Mouse (Mus musculus) neural tube, embryonic 14.5 days (tissue): Measurements from ENCODE around the gene Mfsd2b. TPM values are rescaled to one million over a fixed set of nuclear protein-coding genes. Genes with fewer than 3 reads are reported as not detected.

Experiments
- ATAC-seq: fragments of 200-750 bp; cut with Nextera tagmentation; 2 replicates; pipeline ENCODE4 v1.8.0; 2017; ENCODE audit warnings: low read depth, mild to moderate bottlenecking, moderate TSS enrichment, moderate library complexity
- H3K27ac ChIP-seq: fragments of 300-500 bp; sonication (generic); 2 replicates; pipeline ENCODE4 v1.5.1; 2014; ENCODE audit warnings: low read depth, mild to moderate bottlenecking, control low read depth, low read length, moderate library complexity, mixed read lengths
- H3K27me3 ChIP-seq: fragments of 300-500 bp; sonication (generic); 2 replicates; pipeline ENCODE4 v1.6.1; 2014; ENCODE audit warnings: low read length; ENCODE audit not compliant: control insufficient read depth, insufficient read depth
- H3K36me3 ChIP-seq: fragments of 300-500 bp; sonication (generic); 2 replicates; pipeline ENCODE4 v1.6.1; 2014; ENCODE audit warnings: low read length, mixed read lengths; ENCODE audit not compliant: control insufficient read depth, insufficient read depth
- H3K4me1 ChIP-seq: fragments of 300-500 bp; sonication (generic); 2 replicates; pipeline ENCODE4 v1.6.1; 2014; ENCODE audit warnings: low read length; ENCODE audit not compliant: control insufficient read depth, insufficient read depth
- H3K4me2 ChIP-seq: fragments of 300-500 bp; sonication (generic); 2 replicates; pipeline ENCODE4 v1.6.1; 2014; ENCODE audit warnings: mild to moderate bottlenecking, low read depth, low read length, control low read depth
- H3K4me3 ChIP-seq: fragments of 300-500 bp; sonication (generic); 2 replicates; pipeline ENCODE4 v1.5.1; 2014; ENCODE audit warnings: low read depth, low read length, control low read depth, mixed read lengths
- H3K9ac ChIP-seq: fragments of 300-500 bp; sonication (generic); replicated peaks from 2 replicates; pipeline ENCODE4 v1.6.1; 2014; ENCODE audit warnings: low read depth, mild to moderate bottlenecking, control low read depth, low read length, mixed read lengths
- H3K9me3 ChIP-seq: fragments of 300-500 bp; sonication (generic); 2 replicates; pipeline ENCODE4 v1.6.1; 2016; ENCODE audit warnings: low read length; ENCODE audit not compliant: control insufficient read depth
- WGBS: fragments of 180-500 bp; shearing (Covaris S2); extraction: QIAGEN DNeasy Blood & Tissue Kit; methylation state at CpG from one replicate; pipeline ENCODE4 v1.1.7; 2014; 5-methylcytosine and 5-hydroxymethylcytosine counted together
- polyA plus RNA-seq: library from polyadenylated mRNA; unstranded; fragments of >200 nt; fragmentation: Nextera tagmentation; extraction: Ambion mirVana; gene quantifications from 2 replicates; pipeline ENCODE4 v1.2.1, GENCODE M21; 2014

The Mfsd2b gene
- polyA plus RNA-seq, 1 experiment from 2014 or later = 2.6 TPM

GRCm38 (mm10) chr12:4813636-4814035 lies 60.5 kb downstream of the Mfsd2b start:
- H3K9ac ChIP-seq = no peak overlapping the region
- no peak overlapping the region for H3K4me3 ChIP-seq
- ATAC-seq = no peak
- H3K36me3 ChIP-seq = no peaks in the 10 kb centered on the region
- WGBS = 87% methylated on average over 4 of the region's 4 CpGs
- no peaks in the 10 kb centered on the region for H3K27me3 ChIP-seq
- H3K9me3 ChIP-seq = no peaks in the 10 kb centered on the region
- no peak overlapping the region for H3K27ac ChIP-seq
- H3K4me1 ChIP-seq = peaks cover 8% of the 10 kb centered on the region; the same call in 1 of the 2 replicates
- no peak overlapping the region for H3K4me2 ChIP-seq

Other genes starting within 250 kb of the Mfsd2b start
- 1.2 and 1.7 TPM in 2 replicates for gene Fam228a, start 135.9 kb downstream of the Mfsd2b start, polyA plus RNA-seq
- gene Pfn4, start 105.3 kb downstream of the Mfsd2b start, polyA plus RNA-seq = 14.7 and 17.3 TPM in 2 replicates
- gene Fam228b, start 105.1 kb downstream of the Mfsd2b start, polyA plus RNA-seq = 8.4 and 9.6 TPM in 2 replicates
- 279 and 312 TPM in 2 replicates for gene Sf3b6, start 56.8 kb downstream of the Mfsd2b start, polyA plus RNA-seq
- 55.8 and 103 TPM in 2 replicates for gene Fkbp1b, start 32.8 kb downstream of the Mfsd2b start, polyA plus RNA-seq
- gene Wdcp, start 31.1 kb downstream of the Mfsd2b start, polyA plus RNA-seq = 13.0 and 13.6 TPM in 2 replicates
- 45.7 and 47.3 TPM in 2 replicates for gene Ubxn2a, start 33.3 kb upstream of the Mfsd2b start, polyA plus RNA-seq
- gene Atad2b, start 43.0 kb upstream of the Mfsd2b start, polyA plus RNA-seq = 20.4 and 24.2 TPM in 2 replicates